Mouse (Mus musculus) myocyte (in vitro differentiated cells): ENCODE results near the gene Xk.

ENCODE experiments used
- CEBPB ChIP-seq: IDR thresholded peaks from 2 replicates; pipeline ENCODE4 v1.6.1; 2011; ENCODE audit warnings: mild to moderate bottlenecking, moderate library complexity; ENCODE audit not compliant: poor library complexity, insufficient read depth, severe bottlenecking
- E2F4 ChIP-seq: IDR thresholded peaks from one replicate; pipeline ENCODE4 v1.6.1; 2011; ENCODE audit warnings: mild to moderate bottlenecking, control low read depth, moderate library complexity; ENCODE audit not compliant: insufficient read depth
- MAX ChIP-seq: IDR thresholded peaks from one replicate; pipeline ENCODE4 v1.6.1; 2011; ENCODE audit warnings: low read depth, mild to moderate bottlenecking, control low read depth
- POLR2A ChIP-seq: IDR thresholded peaks from one replicate; pipeline ENCODE4 v1.6.1; 2011; ENCODE audit warnings: low read depth, mild to moderate bottlenecking, control low read depth, moderate library complexity; ENCODE audit not compliant: insufficient read length
- TCF12 ChIP-seq: IDR thresholded peaks from one replicate; pipeline ENCODE4 v1.6.1; 2011; ENCODE audit warnings: mild to moderate bottlenecking, control low read depth; ENCODE audit not compliant: poor library complexity, insufficient read depth, severe bottlenecking

DNA sequence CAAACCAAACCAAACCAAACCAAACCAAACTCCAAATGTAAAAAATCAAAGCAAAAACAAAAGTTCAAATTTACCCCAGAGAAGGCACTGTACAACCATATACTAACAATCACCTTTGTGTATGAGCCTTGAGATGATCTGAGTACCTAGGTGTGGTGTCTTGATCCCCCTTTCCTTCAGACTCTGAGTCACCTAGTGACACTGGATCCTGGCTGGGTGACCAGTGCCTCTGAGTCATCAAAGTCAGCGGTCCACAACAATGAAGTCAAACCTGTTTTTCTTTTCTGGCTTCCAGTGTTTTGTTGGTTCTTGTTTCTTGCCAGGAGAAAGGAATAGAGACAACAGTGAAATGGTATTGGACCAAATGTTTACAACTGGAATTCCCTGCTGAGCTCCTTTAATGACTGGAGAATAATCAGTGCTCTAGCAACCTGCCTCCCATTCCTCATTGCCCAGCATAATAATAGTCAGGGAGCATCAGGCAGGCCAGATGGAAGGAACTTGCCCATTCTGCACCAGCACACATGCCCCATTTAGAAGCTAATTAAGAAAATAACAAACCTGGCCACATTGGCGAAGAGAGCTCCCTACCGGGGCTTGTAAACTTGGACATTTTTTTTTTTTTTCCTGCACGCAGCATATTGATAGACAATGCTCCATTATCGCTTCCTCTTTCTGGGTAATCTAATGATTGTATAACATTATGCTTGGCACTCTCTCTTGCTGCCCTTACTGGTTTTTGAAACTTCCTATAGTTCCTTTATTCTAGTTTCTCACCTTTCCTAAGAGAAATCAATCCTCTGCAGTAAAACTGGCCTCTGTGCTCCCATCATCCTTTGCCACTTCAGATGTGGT, 31.6 kb upstream of the Xk start:
- TF ChIP-seq E2F4, result no peak
- TF ChIP-seq MAX, result no peak
- TF ChIP-seq POLR2A, result no peak
- no peak for TF ChIP-seq CEBPB
- no peak for TF ChIP-seq TCF12
